Mouse (Mus musculus) kidney, embryonic 14.5 days (tissue): ENCODE data around the gene Hacd2. TPM values are rescaled to one million over a fixed set of nuclear protein-coding genes. Genes with fewer than 3 reads are reported as not detected.
A peak's percentile ranks its signal among the peaks of the same experiment; 100 is the strongest.

Experiments used
- ATAC-seq: fragments of 200-750 bp; cut with Nextera tagmentation; 2 replicates; pipeline ENCODE4 v1.8.0; 2017; ENCODE audit warnings: moderate number of reproducible peaks, mild to moderate bottlenecking, moderate TSS enrichment, moderate library complexity; ENCODE audit not compliant: low FRiP score, low TSS enrichment
- H3K27ac ChIP-seq: fragments of 300-500 bp; sonication (generic); 2 replicates; pipeline ENCODE4 v1.5.1; 2014; ENCODE audit warnings: low read depth, mild to moderate bottlenecking, low read length, moderate library complexity, mixed read lengths
- H3K27me3 ChIP-seq: fragments of 300-500 bp; sonication (generic); 2 replicates; pipeline ENCODE4 v1.6.1; 2014; ENCODE audit warnings: mild to moderate bottlenecking, low read length; ENCODE audit not compliant: control insufficient read depth, insufficient read depth
- H3K36me3 ChIP-seq: fragments of 300-500 bp; sonication (generic); 2 replicates; pipeline ENCODE4 v1.6.1; 2014; ENCODE audit warnings: low read length, mixed read lengths; ENCODE audit not compliant: control insufficient read depth, insufficient read depth
- H3K4me1 ChIP-seq: fragments of 300-500 bp; sonication (generic); 2 replicates; pipeline ENCODE4 v1.6.1; 2014; ENCODE audit warnings: low read length, mixed read lengths; ENCODE audit not compliant: control insufficient read depth, insufficient read depth
- H3K4me2 ChIP-seq: fragments of 300-500 bp; sonication (generic); replicated peaks from 2 replicates; pipeline ENCODE4 v1.6.1; 2014; ENCODE audit warnings: low read depth, mild to moderate bottlenecking, low read length
- H3K4me3 ChIP-seq: fragments of 300-500 bp; sonication (generic); 2 replicates; pipeline ENCODE4 v1.5.1; 2014; ENCODE audit warnings: mild to moderate bottlenecking, low read length
- H3K9ac ChIP-seq: fragments of 300-500 bp; sonication (generic); 2 replicates; pipeline ENCODE4 v1.6.1; 2014; ENCODE audit warnings: low read depth, mild to moderate bottlenecking, low read length, moderate library complexity
- H3K9me3 ChIP-seq: fragments of 300-500 bp; sonication (generic); 2 replicates; pipeline ENCODE4 v1.6.1; 2016; ENCODE audit warnings: low read length; ENCODE audit not compliant: control insufficient read depth
- WGBS: fragments of 180-500 bp; shearing (Covaris S2); extraction: QIAGEN DNeasy Blood & Tissue Kit; methylation state at CpG from one replicate; pipeline ENCODE4 v1.1.7; 2014; 5-methylcytosine and 5-hydroxymethylcytosine counted together
- polyA plus RNA-seq: library from polyadenylated mRNA; unstranded; fragments of >200 nt; fragmentation: Nextera tagmentation; extraction: Ambion mirVana; gene quantifications from 2 replicates; pipeline ENCODE4 v1.2.1, GENCODE M21; 2014

Gene Hacd2
- polyA plus RNA-seq, 1 experiment from 2014 or later: 51.4 TPM

DNA sequence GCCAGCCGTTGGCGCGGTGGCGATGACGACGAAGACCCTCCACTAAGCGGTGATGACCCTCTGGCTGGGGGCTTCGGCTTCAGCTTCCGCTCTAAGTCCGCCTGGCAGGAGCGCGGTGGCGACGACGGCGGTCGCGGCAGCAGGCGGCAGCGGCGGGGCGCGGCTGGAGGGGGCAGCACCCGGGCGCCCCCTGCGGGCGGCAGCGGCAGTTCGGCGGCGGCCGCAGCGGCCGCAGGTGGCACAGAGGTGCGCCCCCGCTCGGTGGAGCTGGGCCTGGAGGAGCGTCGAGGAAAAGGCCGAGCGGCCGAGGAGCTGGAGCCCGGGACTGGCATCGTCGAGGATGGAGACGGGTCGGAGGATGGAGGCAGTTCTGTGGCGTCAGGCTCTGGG is 134.1 kb downstream of the Hacd2 start:
- Histone ChIP-seq H3K27me3 (peaks cover 67% of the 10 kb centered on the region), H3K4me3 (peak overlapping the region; percentile 49), H3K4me1 (peaks cover 13% of the 10 kb centered on the region; the same call in 1 of the 2 replicates), H3K36me3 (no peaks in the 10 kb centered on the region), H3K4me2 (peak overlapping the region; percentile 99), H3K9me3 (no peaks in the 10 kb centered on the region), H3K9ac (0 out of 2 replicates have a peak overlapping the region, but pooled peaks have one; percentile 56), H3K27ac (no peak overlapping the region)
- 2% methylated on average over 45 of the region's 48 CpGs for WGBS
- ATAC-seq: 0 out of 2 replicates have a peak, but pooled peaks have one; percentile 2

DNA sequence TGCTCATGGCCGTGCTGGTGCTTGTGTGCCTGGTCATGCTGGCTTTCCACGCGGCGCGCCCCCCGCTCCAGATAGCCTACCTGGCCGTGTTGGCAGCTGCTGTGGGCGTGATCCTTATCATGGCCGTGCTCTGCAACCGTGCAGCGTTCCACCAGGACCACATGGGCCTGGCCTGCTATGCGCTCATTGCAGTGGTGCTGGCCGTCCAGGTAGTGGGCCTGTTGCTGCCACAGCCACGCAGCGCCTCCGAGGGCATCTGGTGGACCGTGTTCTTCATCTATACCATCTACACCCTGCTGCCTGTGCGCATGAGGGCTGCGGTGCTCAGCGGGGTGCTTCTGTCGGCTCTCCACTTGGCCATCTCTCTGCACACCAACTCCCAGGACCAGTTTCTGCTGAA is 134.6 kb downstream of the Hacd2 start:
- no peak for ATAC-seq
- H3K36me3 ChIP-seq: no peaks in the 10 kb centered on the region
- no peak overlapping the region for H3K4me2 ChIP-seq
- H3K27me3 ChIP-seq: peaks cover 62% of the 10 kb centered on the region
- H3K4me3 ChIP-seq: peak overlapping the region; percentile 49; the same call in 1 of the 2 replicates
- no peaks in the 10 kb centered on the region for H3K9me3 ChIP-seq
- no peak overlapping the region for H3K27ac ChIP-seq
- H3K9ac ChIP-seq: no peak overlapping the region
- H3K4me1 ChIP-seq: peaks cover 13% of the 10 kb centered on the region; the same call in 1 of the 2 replicates
- 74% methylated on average over 21 of the region's 21 CpGs for WGBS

Other genes starting within 250 kb of the Hacd2 start
- gene Adcy5, start 132.4 kb downstream of the Hacd2 start, polyA plus RNA-seq: 0.34 and 0.42 TPM in 2 replicates